Mouse (Mus musculus): Measurements from ENCODE around the gene Spaca7.
"Not testable (repeated sequence)": the region's sequence is repeated elsewhere in the genome, so short reads cannot be mapped to it uniquely, and the experiment has no call there.

The Spaca7 gene

GRCm38 (mm10) chr8:12613201-12613600 is 40.4 kb downstream of the Spaca7 start:
- no peak for DNase-seq

GRCm38 (mm10) chr8:12617369-12617768 is 44.5 kb downstream of the Spaca7 start:
- not testable (repeated sequence) for DNase-seq

GRCm38 (mm10) chr8:12621550-12622222 is 48.9 kb downstream of the Spaca7 start:
- no peak for DNase-seq

GRCm38 (mm10) chr8:12625890-12626289 is 53.1 kb downstream of the Spaca7 start:
- no peak for DNase-seq

- peak; percentile 36 for DNase-seq
These were observed 56.2 kb downstream of the Spaca7 start for GRCm38 (mm10) chr8:12629079-12629478.

GRCm38 (mm10) chr8:12635366-12635765 is 62.5 kb downstream of the Spaca7 start:
- DNase-seq = no peak

GRCm38 (mm10) chr8:12638446-12638845 is 65.6 kb downstream of the Spaca7 start:
- no peak for DNase-seq

- DNase-seq = no peak
These were observed 68.7 kb downstream of the Spaca7 start for GRCm38 (mm10) chr8:12641527-12641926.

- no peak for DNase-seq
These were observed 71.5 kb downstream of the Spaca7 start for GRCm38 (mm10) chr8:12644341-12644740.

GRCm38 (mm10) chr8:12644894-12645293 is 72.1 kb downstream of the Spaca7 start:
- no peak for DNase-seq

- DNase-seq = no peak
These were observed 73.7 kb downstream of the Spaca7 start for GRCm38 (mm10) chr8:12646536-12646935.

- no peak for DNase-seq
These were observed 76.1 kb downstream of the Spaca7 start for GRCm38 (mm10) chr8:12648951-12649350.
